Mouse (Mus musculus): ENCODE measurements around the gene Gm29735. TPM values are rescaled to one million over a fixed set of nuclear protein-coding genes. Genes with fewer than 3 reads are reported as not detected.

Gm29735 gene
- total RNA-seq (2023) = not detected

GRCm38 (mm10) chr7:142157013-142157412 is at the start of gene Gm29735:
Gm29735 (minus strand) TSS chr7:142157113.

GRCm38 (mm10) chr7:142201064-142201463 is 44.2 kb upstream of the Gm29735 start, which contains the start of gene Krtap5-3:
Krtap5-3 (plus strand) TSS chr7:142201364.

GRCm38 (mm10) chr7:142190289-142190688 is 33.4 kb upstream of the Gm29735 start, which contains the start of gene Gm10153:
Gm10153 (minus strand) TSS chr7:142190389.

GRCm38 (mm10) chr7:142175905-142176304 is 19.0 kb upstream of the Gm29735 start, which contains the start of gene Krtap5-2:
Krtap5-2 (minus strand) TSS chr7:142176005.

GRCm38 (mm10) chr7:142165639-142166038 is 8.7 kb upstream of the Gm29735 start, which contains the start of gene Gm4553:
Gm4553 (minus strand) TSS chr7:142165739.

GRCm38 (mm10) chr7:142144507-142144906 is 12.4 kb downstream of the Gm29735 start, which contains the start of gene Gm45337:
Gm45337 (minus strand) TSS chr7:142144607.

GRCm38 (mm10) chr7:142135934-142136333 is 21.0 kb downstream of the Gm29735 start, which contains the start of gene Gm39115:
Gm39115 (minus strand) TSS chr7:142136034.

GRCm38 (mm10) chr7:142120629-142121028 is 36.3 kb downstream of the Gm29735 start, which contains the start of gene Gm45618:
Gm45618 (minus strand) TSS chr7:142120729.

Other genes starting within 250 kb of the Gm29735 start
- 10 to 100 TPM; 68.2 to 70.2 TPM for gene Tollip, start 238.6 kb downstream of the Gm29735 start, total RNA-seq (2023)
- not detected for gene Brsk2, start 207.4 kb downstream of the Gm29735 start, total RNA-seq (2023)
- gene Mob2, start 96.0 kb downstream of the Gm29735 start, total RNA-seq (2023) = 10 to 100 TPM; 26.4 to 33.0 TPM
- 1 to 10 TPM; 1.2 to 1.9 TPM for gene Dusp8, start 61.3 kb downstream of the Gm29735 start, total RNA-seq (2023)
- not detected for gene Gm45618, start 36.4 kb downstream of the Gm29735 start, total RNA-seq (2023)
- gene Gm39115, start 21.1 kb downstream of the Gm29735 start, total RNA-seq (2023) = not detected
- not detected for gene Gm45337, start 12.5 kb downstream of the Gm29735 start, total RNA-seq (2023)
- gene Gm4553, start 8.6 kb upstream of the Gm29735 start, total RNA-seq (2023) = not detected
- gene Krtap5-2, start 18.9 kb upstream of the Gm29735 start, total RNA-seq (2023) = not detected
- gene Gm10153, start 33.3 kb upstream of the Gm29735 start, total RNA-seq (2023) = not detected
- not detected for gene Krtap5-3, start 44.3 kb upstream of the Gm29735 start, total RNA-seq (2023)
- not detected for gene Gm7579, start 54.7 kb upstream of the Gm29735 start, total RNA-seq (2023)
- not detected for gene Krtap5-5, start 72.9 kb upstream of the Gm29735 start, total RNA-seq (2023)
- not detected for gene Gm40460, start 84.0 kb upstream of the Gm29735 start, total RNA-seq (2023)
- gene Gm2431, start 101.2 kb upstream of the Gm29735 start, total RNA-seq (2023) = not detected
- not detected for gene Gm4559, start 117.2 kb upstream of the Gm29735 start, total RNA-seq (2023)
- not detected for gene Krtap5-1, start 140.0 kb upstream of the Gm29735 start, total RNA-seq (2023)
- not detected for gene Krtap5-4, start 146.4 kb upstream of the Gm29735 start, total RNA-seq (2023)
- gene Ifitm10, start 216.6 kb upstream of the Gm29735 start, total RNA-seq (2023) = 10 to 100 TPM; 14.0 to 19.7 TPM
- 1 to 10 TPM in 1 of 2 experiments, not detected in 1; 3.4 TPM for gene Gm49369, start 225.6 kb upstream of the Gm29735 start, total RNA-seq (2023)
- 100 to 1,000 TPM; 803 to 876 TPM for gene Ctsd, start 230.9 kb upstream of the Gm29735 start, total RNA-seq (2023)